Mouse (Mus musculus) large intestine, adult 2 months (tissue): ENCODE results near the gene Ppm1g. TPM values are rescaled to one million over a fixed set of nuclear protein-coding genes. Genes with fewer than 3 reads are reported as not detected.
A peak's percentile ranks its signal among the peaks of the same experiment; 100 is the strongest.
"Not testable (repeated sequence)": the region's sequence is repeated elsewhere in the genome, so short reads cannot be mapped to it uniquely, and the experiment has no call there.

Experiments
- DNase-seq: peaks from one replicate; pipeline ENCODE4 v3.0.0-alpha.2; 2012; ENCODE audit warnings: low read depth, low spot score
- WGBS: fragments of 180-500 bp; shearing (Covaris S2); methylation state at CpG from one replicate; pipeline ENCODE4 v1.1.7; 2018; 5-methylcytosine and 5-hydroxymethylcytosine counted together
- polyA plus RNA-seq: library from polyadenylated mRNA; depleted of rRNA; stranded (reverse); fragments of >200 nt; gene quantifications from 2 replicates; pipeline ENCODE4 v1.2.3, GENCODE M21; 2012

Ppm1g gene
- polyA plus RNA-seq, 1 experiment = 47.4 TPM

DNA sequence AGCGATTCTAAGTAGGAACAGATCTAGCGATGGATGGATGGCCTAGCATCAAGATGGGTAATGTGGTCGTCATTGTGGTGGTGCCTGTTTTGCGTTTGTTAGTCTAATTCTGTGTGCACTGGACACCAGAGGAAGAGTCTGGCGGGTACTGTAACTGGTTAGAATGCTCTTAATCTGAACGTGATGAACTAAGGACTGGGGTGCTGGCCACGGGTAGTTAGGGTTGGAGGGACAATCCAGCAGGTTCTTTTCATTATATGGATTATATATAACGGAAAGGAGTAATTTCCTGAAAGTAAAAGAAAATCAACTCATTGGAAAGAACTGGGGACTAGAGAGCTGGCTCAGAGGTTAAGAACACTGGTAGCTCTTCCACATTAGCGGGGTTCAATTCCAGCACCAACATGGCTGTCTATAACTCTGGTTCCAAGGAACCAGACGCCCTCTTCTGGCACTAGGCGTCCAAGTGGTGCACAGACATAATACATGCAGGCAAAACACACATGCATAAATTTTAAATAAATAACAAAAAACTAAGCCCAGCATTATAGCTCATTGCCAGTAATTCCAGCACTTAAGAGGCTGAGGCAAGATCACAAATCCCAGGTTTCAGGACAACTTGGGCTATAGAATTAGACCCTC lies 938 bp upstream of the Ppm1g start:
- 22% methylated on average over 11 of the region's 11 CpGs for WGBS

DNA sequence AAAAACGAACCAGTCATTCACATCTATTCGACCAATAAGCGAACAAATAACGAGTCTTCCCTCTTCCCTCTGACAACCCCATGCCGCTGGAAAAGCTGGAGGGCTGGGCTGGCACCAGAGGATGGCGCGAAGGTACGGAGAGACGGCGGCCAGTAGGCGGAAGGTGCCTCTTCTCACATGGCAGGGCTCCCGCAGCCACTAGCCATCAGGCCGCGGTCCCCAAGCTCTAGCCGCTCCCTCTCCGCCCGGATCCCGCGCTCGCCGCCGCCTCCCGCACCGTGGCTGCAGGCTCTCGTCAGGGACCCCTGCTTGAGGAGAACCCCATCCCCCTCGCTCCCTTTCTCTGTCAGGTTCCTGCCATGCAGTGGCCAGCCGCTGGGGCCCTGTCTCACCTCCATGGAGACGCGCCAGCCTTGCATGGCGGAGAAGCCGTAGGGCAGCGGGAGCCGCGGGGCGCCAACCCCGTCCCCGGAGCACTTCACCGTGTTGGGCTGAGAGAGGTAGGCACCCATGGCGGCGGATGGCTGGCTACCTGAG lies 508 bp downstream of the Ppm1g start:
- WGBS = under 1% methylated on average over 40 of the region's 40 CpGs
- no peak for DNase-seq

More for the DNA sequence above, 938 bp upstream of the Ppm1g start:
- DNase-seq = no peak

DNA sequence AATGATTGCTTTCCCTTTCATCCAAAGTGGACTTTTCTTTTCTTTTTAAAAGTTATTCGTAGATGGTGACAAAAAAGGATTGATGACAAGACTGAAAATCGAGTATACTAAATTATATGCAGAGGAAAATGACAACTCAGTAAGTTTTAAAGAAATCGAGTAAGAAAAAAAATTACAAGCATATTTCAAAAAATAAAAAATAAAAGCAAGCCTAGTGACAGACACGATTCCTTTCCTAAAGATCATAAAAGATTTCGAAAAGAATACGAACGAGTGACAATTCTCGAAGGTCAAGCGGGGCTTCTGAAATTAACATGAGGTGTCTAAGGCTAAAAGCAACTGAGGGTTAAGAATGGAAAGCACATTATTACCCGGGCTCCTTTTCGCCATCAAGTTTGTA lies 1.0 kb downstream of the Ppm1g start:
- WGBS = under 1% methylated on average over 11 of the region's 11 CpGs
- DNase-seq = no peak

DNA sequence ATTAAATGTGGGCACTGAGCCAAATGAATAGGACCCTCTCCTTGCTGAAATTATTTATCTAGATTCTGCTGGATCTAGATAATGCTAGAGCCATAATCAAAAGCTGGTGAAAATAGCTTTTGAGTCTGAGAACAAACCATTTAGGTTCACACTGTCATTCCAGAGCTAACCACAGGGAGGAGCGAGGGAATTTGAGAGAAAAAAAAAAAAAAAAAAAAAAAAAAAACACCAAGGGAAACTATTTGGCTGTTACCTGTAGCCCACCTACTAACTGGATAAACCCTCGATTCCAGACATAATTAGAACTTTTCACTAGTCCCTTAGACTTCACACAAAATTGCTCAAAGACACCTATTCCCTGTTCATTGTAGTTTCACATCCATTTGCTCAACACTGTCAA lies 1.4 kb downstream of the Ppm1g start:
- DNase-seq = no peak
- 2% methylated on average over 2 of the region's 2 CpGs for WGBS

DNA sequence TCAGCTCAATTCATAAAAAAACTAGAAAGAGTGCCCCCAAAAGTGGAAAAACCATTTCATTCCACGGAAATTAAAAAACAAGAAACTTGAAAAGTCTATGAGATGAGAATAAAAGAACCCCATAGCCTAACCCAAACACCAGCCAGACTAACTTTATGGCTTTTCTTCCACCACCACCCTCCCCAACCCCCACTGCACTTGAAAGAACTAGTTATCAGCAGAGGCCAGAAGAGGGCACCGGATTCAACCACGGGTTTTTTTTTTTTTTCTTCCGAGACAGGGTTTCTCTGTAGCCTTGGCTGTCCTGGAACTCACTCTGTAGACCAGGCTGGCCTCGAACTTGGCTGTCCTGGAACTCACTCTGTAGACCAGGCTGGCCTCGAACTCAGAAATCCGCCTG lies 2.2 kb downstream of the Ppm1g start:
- DNase-seq = no peak
- WGBS = 45% methylated on average over 7 of the region's 7 CpGs

DNA sequence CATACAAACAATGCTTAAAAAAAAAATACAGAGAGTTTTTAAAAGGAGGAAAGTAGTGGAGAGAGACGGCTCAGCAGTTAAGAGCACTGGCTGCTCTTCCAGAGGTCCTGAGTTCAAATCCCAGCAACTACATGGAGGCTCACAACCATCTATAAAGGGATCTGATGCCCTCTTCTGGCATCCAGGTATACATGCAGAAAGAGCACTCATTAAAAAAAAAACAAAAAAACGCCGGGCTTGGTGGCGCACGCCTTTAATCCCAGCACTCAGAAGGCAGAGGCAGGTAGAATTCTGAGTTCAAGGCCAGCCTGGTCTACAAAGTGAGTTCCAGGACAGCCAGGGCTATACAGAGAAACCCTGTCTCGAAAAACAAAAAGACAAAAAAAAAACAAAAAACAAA lies 3.9 kb downstream of the Ppm1g start:
- DNase-seq = not testable (repeated sequence)
- WGBS = 79% methylated on average over 6 of the region's 6 CpGs

DNA sequence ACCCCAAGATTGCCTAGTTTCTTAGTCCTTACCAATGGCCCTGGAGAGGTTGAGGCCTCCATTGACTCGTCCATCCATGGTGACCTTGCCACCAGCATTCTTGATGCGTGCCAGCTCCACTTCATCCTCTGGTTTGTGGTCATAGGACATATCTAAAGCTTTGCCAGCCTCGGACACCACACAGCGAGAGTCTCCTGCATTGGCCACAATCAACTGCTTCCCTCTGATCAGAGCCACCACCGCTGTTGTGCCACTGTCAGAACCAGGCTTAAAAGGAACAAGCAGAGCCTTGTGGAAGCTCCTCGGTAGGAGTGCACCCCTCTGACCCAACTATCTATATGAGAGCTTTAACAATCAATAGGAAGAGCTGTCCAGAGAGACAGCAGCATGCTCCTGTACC lies 16.1 kb downstream of the Ppm1g start:
- DNase-seq = no peak
- 91% methylated on average over 6 of the region's 6 CpGs for WGBS

DNA sequence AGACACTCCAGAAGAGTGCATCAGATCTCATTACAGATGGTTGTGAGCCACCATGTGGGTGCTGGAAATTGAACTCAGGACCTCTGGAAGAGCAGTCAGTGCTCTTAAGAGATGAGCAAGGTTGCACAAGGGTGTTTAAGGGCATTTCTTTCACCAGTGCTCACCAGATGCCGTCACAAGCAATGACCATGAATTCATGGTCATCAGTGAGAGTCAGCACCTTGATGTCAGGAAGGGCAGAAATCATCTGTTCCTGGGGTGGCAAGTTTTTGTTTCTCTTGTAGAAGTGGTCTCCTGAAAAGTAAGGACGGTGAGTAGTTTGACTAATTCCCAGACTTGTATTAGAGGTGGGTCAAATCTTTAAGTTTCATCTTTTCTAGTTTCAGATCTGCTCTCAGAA lies 16.6 kb downstream of the Ppm1g start:
- DNase-seq = no peak
- WGBS = 93% methylated on average over 2 of the region's 2 CpGs

DNA sequence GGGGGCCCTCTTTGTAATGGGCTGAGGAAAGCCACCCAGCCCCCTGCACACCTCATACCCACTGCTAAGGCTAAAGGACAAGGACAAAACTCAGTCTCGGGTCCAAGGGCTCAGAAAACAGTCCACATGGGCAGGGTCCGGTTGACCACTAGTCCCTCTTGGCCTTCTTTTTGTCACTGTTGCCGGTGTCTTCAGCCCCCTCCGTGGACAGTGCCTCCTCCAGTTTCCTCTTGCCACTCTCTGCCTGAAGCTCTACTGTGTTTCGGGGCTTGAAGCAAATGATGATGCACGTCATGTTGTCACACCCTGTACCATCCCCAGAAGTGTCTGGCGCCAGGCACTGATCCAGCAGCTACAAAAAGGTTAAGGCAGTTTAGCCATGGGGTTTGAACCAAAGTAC lies 17.6 kb downstream of the Ppm1g start:
- no peak for DNase-seq
- 89% methylated on average over 7 of the region's 7 CpGs for WGBS

DNA sequence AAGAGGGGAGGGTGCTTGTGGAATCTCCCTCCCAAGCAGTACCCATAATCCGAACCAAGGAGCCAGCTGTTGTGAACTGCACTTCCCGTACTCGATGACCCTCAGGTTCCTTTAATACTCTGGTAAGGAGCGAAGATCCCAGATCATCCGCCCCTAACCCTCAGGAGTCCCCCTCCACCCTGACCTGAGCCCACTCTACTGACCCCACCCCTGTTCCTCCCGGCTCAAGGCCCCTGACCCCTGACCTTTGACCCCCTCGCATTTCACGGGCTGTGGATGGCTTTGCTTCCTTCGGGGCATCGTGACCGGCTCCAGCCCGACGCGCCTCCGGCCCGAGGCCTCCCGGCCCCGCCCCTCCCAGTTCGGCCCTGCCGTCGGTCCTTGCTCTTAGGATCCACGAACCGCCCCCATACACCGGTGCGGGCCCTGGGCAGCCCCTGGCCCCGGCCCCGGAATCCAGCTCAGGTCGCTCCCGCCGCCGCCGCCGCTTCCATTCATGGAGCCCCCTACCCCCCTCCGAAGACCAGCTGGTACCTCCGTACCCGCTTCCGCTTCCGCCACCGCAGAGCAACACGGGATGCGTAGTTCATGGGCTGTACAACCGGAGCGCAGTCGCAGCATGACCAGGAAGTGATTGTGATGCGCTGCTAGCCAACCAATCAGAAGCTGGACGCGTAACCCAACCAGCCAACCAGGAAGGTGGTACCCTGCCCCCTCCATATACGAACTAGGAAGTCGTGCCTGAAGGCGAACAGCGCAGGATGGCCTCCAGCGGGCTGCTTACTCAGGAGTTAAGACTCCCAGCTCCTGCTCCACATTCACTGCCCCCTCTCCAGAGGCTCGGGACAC lies 18.5 kb downstream of the Ppm1g start, which contains the start of gene Zfp513:
Gene Zfp513, minus strand, starts transcription at position 562 of the 849 bp plus-strand sequence.
- WGBS = under 1% methylated on average over 53 of the region's 53 CpGs
- peak; percentile 93 for DNase-seq

DNA sequence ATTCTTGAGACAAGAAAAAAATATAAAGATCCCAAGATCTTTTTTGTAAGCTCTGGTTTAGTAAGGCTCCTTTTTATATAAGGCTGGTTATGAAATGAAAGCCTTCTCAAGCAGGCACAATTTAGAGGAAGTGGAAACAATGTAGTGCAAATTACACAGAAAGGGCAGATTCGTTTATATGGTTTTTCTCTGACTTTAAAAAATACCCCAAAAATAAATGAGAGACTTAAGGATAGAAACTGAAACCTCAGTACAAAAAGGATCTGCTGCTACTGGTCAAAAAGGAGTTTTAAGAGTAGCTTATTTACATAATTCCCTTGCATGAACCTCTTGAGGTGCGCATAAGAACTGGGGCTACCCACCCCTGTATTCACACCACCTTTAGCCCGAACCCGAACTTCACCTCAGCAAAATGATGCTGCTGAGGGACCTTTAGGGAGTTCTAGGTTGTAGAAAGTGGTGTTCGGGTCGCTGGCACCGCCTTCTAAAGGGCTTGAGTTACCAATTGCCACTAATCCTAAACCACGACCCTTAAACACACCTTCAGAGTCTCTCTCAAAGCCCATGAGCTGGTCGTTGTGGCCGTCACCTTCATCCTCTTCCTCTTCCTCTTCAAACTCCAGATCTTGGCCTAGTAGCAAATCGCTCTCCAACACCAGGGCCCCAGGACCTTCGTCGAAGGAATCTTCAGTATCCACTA lies 19.3 kb downstream of the Ppm1g start:
- no peak for DNase-seq
- 4% methylated on average over 13 of the region's 13 CpGs for WGBS

DNA sequence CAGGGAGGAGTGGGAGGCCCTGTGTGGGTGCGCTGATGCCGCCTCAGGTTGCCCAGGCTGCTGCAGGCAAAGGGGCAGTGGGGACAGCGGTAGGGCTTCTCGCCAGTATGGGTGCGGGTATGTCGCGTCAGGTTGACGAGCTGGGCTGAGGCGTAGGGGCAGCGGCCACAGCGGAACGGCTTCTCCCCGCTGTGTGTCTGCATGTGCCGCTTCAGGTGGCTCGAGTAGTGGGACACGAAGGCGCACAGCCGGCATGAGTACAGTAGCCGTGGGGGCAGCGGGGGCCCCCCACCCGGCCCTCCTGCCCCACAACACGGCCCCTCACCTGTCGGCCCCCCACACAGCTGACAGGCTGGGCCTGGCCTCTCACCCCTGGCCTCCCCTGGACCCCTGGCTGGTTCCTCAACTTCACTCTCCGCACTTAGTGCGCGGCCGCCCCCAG lies 20.1 kb downstream of the Ppm1g start:
- no peak for DNase-seq
- 87% methylated on average over 27 of the region's 27 CpGs for WGBS

DNA sequence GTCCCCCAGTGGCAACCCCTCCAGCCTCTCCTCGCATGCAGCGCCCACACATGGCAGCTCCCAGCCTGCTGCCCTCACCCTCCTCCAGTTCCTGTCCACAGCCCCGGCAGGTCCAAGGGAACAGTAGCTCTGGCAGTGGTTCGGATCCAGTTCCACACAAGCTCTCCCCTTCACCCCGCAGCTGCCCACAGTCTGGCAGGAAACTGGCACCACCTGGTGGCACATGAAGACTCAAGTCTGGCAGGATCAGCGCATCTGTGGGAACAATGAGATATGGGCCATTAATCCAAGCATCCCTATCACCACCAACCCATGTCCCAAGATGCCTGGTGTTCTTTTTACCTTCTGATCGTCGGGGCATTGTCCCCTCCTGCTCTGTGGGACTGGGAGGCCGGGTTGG lies 20.6 kb downstream of the Ppm1g start:
- WGBS = 67% methylated on average over 9 of the region's 9 CpGs
- no peak for DNase-seq

DNA sequence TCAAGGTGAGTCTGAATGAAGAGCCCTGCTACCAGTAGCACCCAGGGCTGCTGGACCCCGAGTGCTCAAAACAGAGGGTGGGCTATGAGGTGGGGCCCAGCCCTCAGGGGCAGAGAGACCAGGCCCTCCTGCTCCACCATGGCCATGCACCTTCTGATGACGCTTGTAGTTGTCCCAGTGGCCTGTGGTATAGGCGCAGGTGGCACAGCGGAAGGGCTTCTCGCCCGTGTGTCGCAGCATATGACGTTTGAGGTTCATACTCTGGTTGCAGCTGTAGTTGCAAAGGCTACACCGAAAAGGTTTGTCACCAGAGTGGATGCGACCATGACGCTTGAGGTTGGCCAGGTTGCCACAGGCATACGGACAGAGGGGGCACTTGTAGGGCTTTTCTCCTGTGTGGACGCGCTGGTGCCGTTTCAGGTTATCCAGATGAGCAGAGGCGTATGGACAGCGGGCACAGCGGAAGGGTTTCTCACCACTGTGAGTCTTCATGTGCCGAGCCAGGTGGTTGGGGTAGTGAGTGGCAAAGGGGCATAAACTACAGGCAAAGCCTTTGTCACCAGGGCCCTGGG lies 21.1 kb downstream of the Ppm1g start:
- 88% methylated on average over 19 of the region's 19 CpGs for WGBS
- no peak for DNase-seq

DNA sequence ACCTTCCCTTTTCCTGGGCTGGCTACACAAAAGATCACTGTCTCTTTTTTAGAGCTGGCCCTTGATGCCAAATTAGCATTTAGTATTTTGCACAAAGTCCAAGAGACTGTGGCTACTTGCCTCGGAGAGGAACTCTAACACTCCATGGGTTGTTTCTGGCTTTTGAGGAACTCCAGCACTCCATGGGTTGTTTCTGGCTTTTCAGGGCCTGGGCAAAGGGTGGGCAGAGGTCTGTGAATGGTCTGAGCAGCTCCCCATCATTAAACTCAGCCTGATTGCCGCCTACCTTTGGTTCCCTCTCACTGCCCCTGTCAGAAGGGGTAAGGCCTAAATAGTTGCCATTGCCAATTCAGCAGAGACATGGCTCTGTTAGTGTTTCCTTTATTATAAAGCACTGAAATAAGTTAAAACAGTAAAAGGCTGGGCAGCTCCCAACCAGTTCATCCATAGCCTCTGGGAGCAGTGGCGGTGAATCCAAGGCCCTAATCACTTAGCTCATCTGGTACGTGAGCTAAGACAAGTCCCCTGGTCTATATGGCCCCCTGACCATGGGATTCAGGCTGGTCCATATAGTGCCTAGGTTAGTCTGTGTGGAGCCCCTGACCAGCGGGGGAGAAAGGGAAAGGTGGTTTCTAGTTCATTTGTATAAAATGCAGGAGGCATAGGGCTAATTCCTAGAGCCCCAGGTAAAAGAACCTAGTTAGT lies 21.7 kb downstream of the Ppm1g start:
- 77% methylated on average over 5 of the region's 5 CpGs for WGBS
- DNase-seq = no peak

DNA sequence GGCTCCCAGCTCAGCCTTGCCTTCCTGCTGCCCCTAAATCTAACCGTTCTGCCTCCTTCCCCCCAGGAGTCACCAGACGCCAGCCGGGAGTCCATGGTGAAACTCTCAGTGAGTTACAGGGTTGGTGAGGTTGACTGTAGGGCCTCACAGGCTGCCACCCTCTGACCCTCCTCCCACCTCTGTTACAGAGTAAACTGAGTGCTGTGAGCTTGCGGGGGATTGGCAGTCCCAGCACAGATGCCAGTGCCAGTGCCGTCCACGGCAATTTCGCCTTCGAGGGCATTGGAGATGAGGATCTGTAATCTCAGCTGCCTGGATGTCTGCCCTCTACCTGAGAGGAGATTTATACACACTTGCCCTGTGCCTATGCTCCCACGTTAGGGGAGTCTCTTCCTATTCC lies 22.3 kb downstream of the Ppm1g start:
- 76% methylated on average over 9 of the region's 9 CpGs for WGBS
- DNase-seq = no peak

DNA sequence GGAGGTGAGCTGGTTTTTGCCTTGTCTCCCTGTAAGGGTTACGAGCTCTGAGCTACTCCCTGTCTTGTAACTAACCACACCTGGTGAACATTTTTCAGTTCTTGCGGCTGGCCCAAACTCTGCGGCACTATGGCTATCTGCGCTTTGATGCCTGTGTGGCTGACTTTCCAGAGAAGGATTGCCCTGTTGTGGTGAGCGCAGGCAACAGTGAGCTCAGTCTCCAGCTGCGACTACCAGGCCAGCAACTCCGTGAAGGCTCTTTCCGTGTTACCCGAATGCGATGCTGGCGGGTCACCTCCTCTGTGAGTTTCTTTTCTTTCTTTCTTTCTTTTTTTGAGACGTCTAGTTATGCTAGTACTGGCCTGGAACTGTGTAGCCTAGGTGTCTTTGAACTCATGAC lies 23.4 kb downstream of the Ppm1g start:
- 92% methylated on average over 12 of the region's 12 CpGs for WGBS
- no peak for DNase-seq

DNA sequence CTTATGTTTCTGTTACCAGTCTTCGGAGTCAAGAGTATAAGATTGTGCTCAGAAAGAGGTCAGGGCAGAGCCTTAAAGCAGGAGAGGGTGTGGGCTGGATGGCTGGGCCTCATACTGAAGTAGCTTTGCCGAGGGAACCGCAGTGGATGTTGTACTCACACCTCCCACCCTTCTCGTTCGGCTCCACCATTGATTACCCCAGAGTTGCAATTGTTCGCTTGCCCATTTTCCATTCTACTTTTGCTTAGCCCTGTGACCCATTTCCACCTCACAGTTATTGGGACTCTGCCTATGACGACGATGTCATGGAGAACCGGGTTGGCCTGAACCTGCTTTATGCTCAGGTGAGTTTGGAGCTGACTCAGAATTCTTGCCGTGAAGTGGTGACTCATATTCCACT lies 24.3 kb downstream of the Ppm1g start:
- DNase-seq = no peak
- 84% methylated on average over 10 of the region's 10 CpGs for WGBS

DNA sequence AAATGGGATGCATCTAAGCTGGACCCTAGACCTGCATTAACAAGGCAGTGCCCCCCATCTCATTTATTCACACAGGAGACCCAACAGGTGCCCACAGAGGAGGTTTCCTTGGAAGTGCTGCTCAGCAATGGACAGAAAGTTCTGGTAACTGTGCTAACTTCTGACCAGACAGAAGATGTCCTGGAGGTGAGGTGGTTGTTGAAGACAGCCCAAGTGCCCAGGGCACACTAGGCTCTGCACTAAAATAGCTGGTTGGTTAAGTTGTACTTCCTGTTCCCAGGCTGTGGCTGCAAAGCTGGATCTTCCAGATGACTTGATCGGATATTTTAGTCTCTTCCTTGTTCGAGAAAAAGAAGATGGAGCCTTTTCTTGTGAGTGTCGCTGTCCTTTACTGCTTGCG lies 24.8 kb downstream of the Ppm1g start:
- 83% methylated on average over 4 of the region's 4 CpGs for WGBS
- DNase-seq = no peak
